Mouse (Mus musculus) lung, adult 2 months (tissue): ENCODE measurements around the gene Plekhm2.

Experiments used
- CTCF ChIP-seq: fragments of 200-500 bp; IDR thresholded peaks from 2 replicates; pipeline ENCODE4 v1.5.1; 2011; ENCODE audit warnings: mild to moderate bottlenecking, low read length, control low read depth; ENCODE audit not compliant: insufficient read depth
- POLR2A ChIP-seq: fragments of 200-500 bp; IDR thresholded peaks from 2 replicates; pipeline ENCODE4 v1.6.1; 2011; ENCODE audit warnings: low read depth, mild to moderate bottlenecking, control low read depth, low read length, borderline replicate concordance; ENCODE audit errors: extremely low read depth

GRCm38 (mm10) chr4:141609538-141609937 lies 55.2 kb downstream of the Plekhm2 start:
- TF ChIP-seq CTCF (no peak), POLR2A (no peak)
